Mouse (Mus musculus): ENCODE results near the gene Gm10392. TPM values are rescaled to one million over a fixed set of nuclear protein-coding genes. Genes with fewer than 3 reads are reported as not detected.

Gene Gm10392
- polyA plus RNA-seq (2017; shearing (Covaris generic)), result not detected

DNA sequence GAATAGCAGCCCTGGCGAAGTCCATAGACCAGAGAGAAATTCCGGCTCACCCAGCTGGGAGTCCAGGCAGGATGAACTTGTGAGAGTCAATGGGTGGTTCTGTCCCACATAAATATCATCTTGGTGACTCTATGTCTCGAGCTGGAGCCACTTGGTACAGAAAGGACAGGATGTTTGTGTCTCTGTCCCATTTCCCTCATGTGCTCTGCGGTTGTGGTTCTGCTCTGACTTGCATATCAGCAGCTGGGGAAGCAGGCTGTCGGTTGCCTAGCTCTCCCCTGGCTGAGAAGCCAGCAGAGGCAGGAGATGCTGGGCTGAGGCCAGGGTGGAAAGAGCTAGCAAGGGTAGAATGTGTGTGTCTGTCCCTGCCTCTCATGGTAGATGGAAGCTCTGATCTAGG is at the start of gene Gm10392:
Gene Gm10392, minus strand, starts transcription at position 156 of the 400 bp plus-strand sequence.

DNA sequence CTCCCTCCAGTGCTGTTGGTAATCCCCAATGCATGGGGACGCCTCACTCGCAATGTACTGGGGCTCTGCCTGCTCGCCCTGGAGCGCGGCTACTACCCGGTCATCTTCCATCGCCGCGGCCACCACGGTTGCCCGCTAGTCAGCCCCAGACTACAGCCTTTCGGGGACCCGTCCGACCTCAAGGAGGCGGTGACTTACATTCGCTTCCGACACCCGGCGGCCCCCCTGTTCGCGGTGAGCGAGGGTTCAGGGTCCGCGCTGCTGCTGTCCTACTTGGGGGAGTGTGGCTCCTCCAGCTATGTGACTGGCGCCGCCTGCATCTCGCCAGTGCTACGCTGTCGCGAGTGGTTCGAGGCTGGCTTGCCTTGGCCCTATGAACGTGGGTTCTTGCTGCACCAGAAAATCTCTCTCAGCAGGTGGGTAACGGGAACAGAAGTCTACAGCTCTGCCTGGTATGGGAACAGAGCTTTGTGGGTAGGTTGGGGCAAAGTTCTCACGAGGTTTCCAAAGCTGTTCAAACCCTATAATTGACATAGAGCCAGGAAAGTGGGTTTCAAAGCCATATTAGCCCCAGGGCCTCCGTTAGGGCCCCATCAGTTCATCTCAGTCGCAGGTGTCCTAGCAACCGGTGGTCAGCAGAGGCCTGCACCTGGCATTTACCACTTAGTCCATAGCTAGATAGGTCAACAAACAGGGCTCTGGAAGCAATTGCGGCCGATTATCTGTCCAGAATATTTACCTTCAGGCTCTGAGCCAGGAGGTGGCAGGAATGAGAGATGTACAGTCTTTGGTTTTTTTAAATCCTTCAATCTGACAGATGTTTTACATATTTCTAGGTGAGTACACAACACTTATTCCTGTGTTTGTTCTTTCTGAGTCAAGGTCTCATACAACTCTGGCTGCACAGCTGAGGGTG is 3.1 kb downstream of the Gm10392 start, which contains the start of gene Trp53i13:
Gene Trp53i13, minus strand, starts transcription at position 344 of the 916 bp plus-strand sequence.

DNA sequence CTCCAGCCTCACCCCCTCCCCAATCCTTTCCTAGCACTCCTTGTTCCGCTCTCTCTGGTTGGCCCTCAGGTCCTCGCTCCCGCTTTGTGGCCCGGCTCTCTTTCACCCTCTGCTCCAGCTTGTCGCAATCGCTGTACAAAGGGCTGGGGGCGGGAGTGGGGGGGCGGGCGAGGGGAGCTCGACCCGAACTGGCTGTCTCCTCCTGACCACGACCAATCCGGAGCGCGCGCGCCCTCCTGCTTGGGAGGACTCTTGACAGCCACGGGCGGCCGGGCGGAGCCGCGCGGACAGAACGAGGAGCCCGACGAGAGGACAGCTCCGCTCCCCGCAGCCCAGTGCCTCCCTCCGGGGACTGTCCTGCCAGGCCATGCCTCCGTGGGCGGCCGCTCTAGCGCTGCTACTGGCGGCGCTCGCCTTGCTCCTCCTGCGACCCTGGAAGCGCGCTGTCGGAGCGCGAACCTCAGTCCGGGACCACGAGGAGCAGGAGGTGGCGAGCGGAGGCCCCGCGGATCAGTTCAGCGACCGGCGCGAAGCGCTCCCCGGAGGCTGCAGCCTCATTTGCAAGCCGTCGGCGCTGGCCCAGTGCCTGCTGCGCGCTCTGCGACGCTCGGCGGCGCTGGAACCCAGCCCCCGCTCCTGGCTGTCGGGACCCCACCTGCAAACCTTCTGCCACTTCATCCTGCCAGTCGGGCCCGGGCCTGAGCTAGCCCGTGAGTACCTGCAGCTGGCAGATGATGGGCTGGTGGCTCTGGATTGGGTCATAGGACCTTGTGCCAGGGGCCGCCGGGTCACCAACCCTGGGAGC is 4.0 kb downstream of the Gm10392 start, which contains the start of gene Abhd15:
Gene Abhd15, plus strand, starts transcription at position 290 of the 805 bp plus-strand sequence.

GRCm38 (mm10) chr11:77493512-77494343 is 25.3 kb downstream of the Gm10392 start, which contains the start of gene Git1:
Gene Git1 (plus strand): TSS chr11:77493562.

GRCm38 (mm10) chr11:77489591-77490235 is 29.3 kb downstream of the Gm10392 start, which contains the start of gene Ankrd13b:
Gene Ankrd13b (minus strand): TSS chr11:77489678.

Other genes starting within 250 kb of the Gm10392 start
- 0.12 TPM for gene Coro6, start 56.8 kb downstream of the Gm10392 start, polyA plus RNA-seq (2017; shearing (Covaris generic))
- gene Ankrd13b, start 29.5 kb downstream of the Gm10392 start, polyA plus RNA-seq (2017; shearing (Covaris generic)), result 1.1 TPM
- 7.1 TPM for gene Git1, start 25.6 kb downstream of the Gm10392 start, polyA plus RNA-seq (2017; shearing (Covaris generic))
- gene Abhd15, start 4.1 kb downstream of the Gm10392 start, polyA plus RNA-seq (2017; shearing (Covaris generic)), result 1.6 TPM
- 20.7 TPM for gene Trp53i13, start 3.2 kb downstream of the Gm10392 start, polyA plus RNA-seq (2017; shearing (Covaris generic))
- 6.2 TPM for gene Taok1, start 88.6 kb upstream of the Gm10392 start, polyA plus RNA-seq (2017; shearing (Covaris generic))
- gene Nufip2, start 167.0 kb upstream of the Gm10392 start, polyA plus RNA-seq (2017; shearing (Covaris generic)), result 82.9 TPM
- gene Cryba1, start 206.1 kb upstream of the Gm10392 start, polyA plus RNA-seq (2017; shearing (Covaris generic)), result not detected
- gene Myo18a, start 244.0 kb upstream of the Gm10392 start, polyA plus RNA-seq (2017; shearing (Covaris generic)), result 79.3 TPM